Mouse (Mus musculus) C2C12 (cell line): ENCODE measurements around the gene Sbf2.

ENCODE experiments used
- CTCF ChIP-seq: IDR thresholded peaks from one replicate; pipeline ENCODE4 v1.5.1; 2011; ENCODE audit not compliant: control insufficient read depth, insufficient read depth, insufficient read length
- MAX ChIP-seq: IDR thresholded peaks from one replicate; pipeline ENCODE4 v1.6.1; 2011; ENCODE audit warnings: mild to moderate bottlenecking, control low read depth
- MYOD1 ChIP-seq: IDR thresholded peaks from one replicate; pipeline ENCODE4 v1.6.1; 2011; ENCODE audit warnings: low read depth; ENCODE audit not compliant: control insufficient read depth, insufficient read length

DNA sequence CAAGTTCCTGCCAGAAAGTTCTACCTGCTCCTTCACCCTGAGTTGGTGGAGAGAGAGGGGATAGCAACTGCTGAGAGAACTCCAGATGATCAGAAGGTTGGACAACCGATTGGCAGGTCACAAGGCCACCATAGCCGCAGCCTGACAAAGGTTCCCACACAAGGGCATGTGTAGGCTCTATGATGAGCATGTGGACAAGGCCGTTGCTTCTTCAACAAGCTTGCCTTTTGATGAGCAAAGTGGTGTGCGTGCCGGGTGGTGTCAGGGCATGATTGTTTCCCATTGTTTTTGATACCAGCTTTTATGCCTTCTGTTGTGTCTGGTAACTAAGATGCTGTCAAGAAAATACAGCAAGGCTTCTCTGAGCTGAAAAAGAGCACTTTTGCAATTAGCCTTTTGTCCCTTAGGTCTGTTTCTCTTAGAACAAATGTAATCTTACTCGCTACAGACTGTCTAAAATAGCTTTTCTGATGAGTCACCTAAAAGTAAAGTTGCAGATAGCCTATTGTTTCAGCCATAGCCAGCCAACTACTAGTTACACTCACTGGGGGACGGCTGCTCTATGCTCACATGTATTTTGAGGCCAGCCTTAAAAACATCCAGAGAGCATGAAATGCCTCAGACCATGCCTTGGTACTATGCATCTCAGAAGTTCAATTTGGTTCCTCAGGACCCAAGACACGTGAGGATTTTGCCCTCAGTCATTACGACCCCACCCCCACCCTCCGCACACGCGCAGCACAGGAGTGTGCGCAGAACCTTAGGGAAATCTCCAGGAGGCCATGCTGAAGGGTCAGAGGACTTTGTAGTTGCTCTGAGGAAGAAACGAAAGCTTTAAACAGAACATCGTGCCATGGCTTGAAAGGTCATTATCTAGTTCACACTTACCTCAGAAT lies 33.1 kb upstream of the Sbf2 start:
- TF ChIP-seq CTCF: no peak
- no peak for TF ChIP-seq MAX
- TF ChIP-seq MYOD1: no peak
